11 mouse cellular contexts compared by ENCODE assay signal in genomic region chr3:149355362-149355761, GRCm38 (mm10).
"Had no signal": no experiment of that assay in that cellular context is flagged by ENCODE, and none has a peak within 500 bp of the region (broad histone marks: within the 10 kb centered on the region; RNA-seq: fewer than 3 reads in every experiment).

No protein-coding gene starts in this region.

- H3K27ac ChIP-seq: kidney, embryonic 15.5 days; liver, embryonic 15.5 days; midbrain, embryonic 13.5 days; stomach, embryonic 15.5 days had no signal

- H3K4me1 ChIP-seq: liver, embryonic 15.5 days had no signal

- H3K36me3 ChIP-seq: kidney, embryonic 15.5 days; liver, embryonic 15.5 days; midbrain, embryonic 13.5 days; stomach, embryonic 15.5 days had no signal

- H3K4me3 ChIP-seq: kidney, embryonic 15.5 days; liver, embryonic 15.5 days; midbrain, embryonic 13.5 days; stomach, embryonic 15.5 days had no signal

- H3K27me3 ChIP-seq: kidney, embryonic 15.5 days; liver, embryonic 15.5 days; stomach, embryonic 15.5 days had no signal

- DNase-seq: kidney, postnatal 14 days; lung, adult 2 months; lung, postnatal 36 days; right cerebral cortex, postnatal 14 days; thymus, postnatal 4 days had no signal

- ATAC-seq: lung, postnatal 0 days; midbrain, embryonic 13.5 days had no signal

- H3K9me3 ChIP-seq: kidney, embryonic 15.5 days; liver, embryonic 15.5 days; midbrain, embryonic 13.5 days; stomach, embryonic 15.5 days had no signal

- H3K4me2 ChIP-seq: kidney, embryonic 15.5 days; liver, embryonic 11.5 days; liver, embryonic 15.5 days; midbrain, embryonic 13.5 days; stomach, embryonic 15.5 days had no signal

- H3K9ac ChIP-seq: kidney, embryonic 15.5 days; liver, embryonic 15.5 days; midbrain, embryonic 13.5 days; stomach, embryonic 15.5 days had no signal
